Mouse (Mus musculus) left cerebral cortex, adult 11 months (tissue): Measurements from ENCODE around the gene Pcsk1n.

ENCODE experiments used
- DNase-seq: peaks from one replicate; pipeline ENCODE4 v3.0.0; 2022; ENCODE audit warnings: low spot score

The Pcsk1n gene

GRCm38 (mm10) chrX:7947108-7947899 is 27.7 kb downstream of the Pcsk1n start, which contains the start of gene Hdac6:
Hdac6 (minus strand) TSS chrX:7947889.
- no peak for DNase-seq

- DNase-seq = peak; percentile 92
Measured at GRCm38 (mm10) chrX:7947900-7948492, 28.4 kb downstream of the Pcsk1n start.

GRCm38 (mm10) chrX:7950091-7950490 is 30.5 kb downstream of the Pcsk1n start:
- no peak for DNase-seq

- no peak for DNase-seq
Measured at GRCm38 (mm10) chrX:7958868-7959267, 39.2 kb downstream of the Pcsk1n start.

GRCm38 (mm10) chrX:7963829-7964626 is 44.4 kb downstream of the Pcsk1n start:
- no peak for DNase-seq

- DNase-seq = no peak
Measured at GRCm38 (mm10) chrX:7966161-7966560, 46.5 kb downstream of the Pcsk1n start.

GRCm38 (mm10) chrX:7967596-7968201 is 48.1 kb downstream of the Pcsk1n start:
- no peak for DNase-seq

- DNase-seq = no peak
Measured at GRCm38 (mm10) chrX:7968226-7968625, 48.6 kb downstream of the Pcsk1n start.

GRCm38 (mm10) chrX:7968899-7969298 is 49.3 kb downstream of the Pcsk1n start:
- DNase-seq = no peak

- DNase-seq = no peak
Measured at GRCm38 (mm10) chrX:7971292-7971691, 51.7 kb downstream of the Pcsk1n start.
